Mouse (Mus musculus): ENCODE measurements around the gene Rhobtb3.

DNA sequence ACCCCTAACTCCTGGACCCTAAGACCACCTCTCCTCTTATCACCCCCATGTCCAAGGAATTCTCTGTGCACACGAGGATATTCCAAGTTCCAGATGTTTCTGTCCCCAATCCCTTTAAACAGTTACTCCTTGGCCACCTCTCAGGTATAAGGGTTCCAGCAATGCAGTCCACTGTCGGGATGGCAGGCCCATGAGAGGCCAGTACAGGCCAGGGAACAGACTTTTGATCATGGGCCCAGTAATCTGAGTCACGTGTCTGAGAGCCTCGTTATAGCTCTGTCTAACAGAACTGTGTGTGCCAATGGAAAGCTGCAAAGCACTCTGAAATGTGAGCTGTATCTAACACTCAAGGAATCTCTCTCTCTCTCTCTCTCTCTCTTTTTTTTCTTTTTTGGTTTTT is 29.6 kb downstream of the Rhobtb3 start:
- TF ChIP-seq POLR2A (IDR thresholded peaks at IDR 0.05; ENCODE audit: borderline replicate concordance, low read depth, low read length) (no peak), CTCF (IDR thresholded peaks at IDR 0.05; ENCODE audit: low read depth, low read length) (no peak)

Measured in bone marrow macrophage, adult 2 months (primary cell).